Mouse (Mus musculus): Measurements from ENCODE around the gene Med6. TPM values are rescaled to one million over a fixed set of nuclear protein-coding genes. Genes with fewer than 3 reads are reported as not detected.

Gene Med6
- polyA plus RNA-seq, 1 experiment, result 29.3 TPM

- H3K27ac ChIP-seq (ENCODE audit: insufficient read depth, low read length), result no peak overlapping the region
- H3K27me3 ChIP-seq (ENCODE audit: control insufficient read depth, insufficient read depth, low read length), result no peaks in the 10 kb centered on the region
- WGBS, result 21% methylated on average over 5 of the region's 5 CpGs
- H3K4me3 ChIP-seq (replicated peaks; ENCODE audit: insufficient read depth, low read depth, low read length), result no peak overlapping the region
- no peak for TF ChIP-seq POLR2A (IDR thresholded peaks at IDR 0.05; ENCODE audit: borderline replicate concordance, insufficient read depth, low read length)
- TF ChIP-seq CTCF (IDR thresholded peaks at IDR 0.05; ENCODE audit: borderline replicate concordance, insufficient read depth, low read depth, low read length), result no peak
- no peaks in the 10 kb centered on the region for H3K4me1 ChIP-seq (ENCODE audit: control insufficient read depth, insufficient read depth, low read length)
- DNase-seq, result no peak
These were observed 10.4 kb upstream of the Med6 start for GRCm38 (mm10) chr12:81604995-81605784.

GRCm38 (mm10) chr12:81596547-81597262 lies 1.9 kb upstream of the Med6 start:
- H3K27ac ChIP-seq (ENCODE audit: insufficient read depth, low read length), result no peak overlapping the region
- TF ChIP-seq POLR2A (IDR thresholded peaks at IDR 0.05; ENCODE audit: borderline replicate concordance, insufficient read depth, low read length), result no peak
- TF ChIP-seq CTCF (IDR thresholded peaks at IDR 0.05; ENCODE audit: borderline replicate concordance, insufficient read depth, low read depth, low read length), result no peak
- no peak overlapping the region for H3K4me3 ChIP-seq (replicated peaks; ENCODE audit: insufficient read depth, low read depth, low read length)
- WGBS, result 75% methylated on average over 8 of the region's 8 CpGs
- H3K4me1 ChIP-seq (ENCODE audit: control insufficient read depth, insufficient read depth, low read length), result no peaks in the 10 kb centered on the region
- no peaks in the 10 kb centered on the region for H3K27me3 ChIP-seq (ENCODE audit: control insufficient read depth, insufficient read depth, low read length)
- DNase-seq, result no peak

GRCm38 (mm10) chr12:81568374-81568773 lies 26.4 kb downstream of the Med6 start, which contains the start of gene Adam21:
Gene Adam21, minus strand, starts transcription at chr12:81568474.
- no peaks in the 10 kb centered on the region for H3K27me3 ChIP-seq (ENCODE audit: control insufficient read depth, insufficient read depth, low read length)
- DNase-seq, result no peak
- no peak within 1 kb of the TSS for H3K4me3 ChIP-seq (replicated peaks; ENCODE audit: insufficient read depth, low read depth, low read length)
- no peak within 1 kb of the TSS for H3K27ac ChIP-seq (ENCODE audit: insufficient read depth, low read length)
- no peaks in the 10 kb centered on the region for H3K4me1 ChIP-seq (ENCODE audit: control insufficient read depth, insufficient read depth, low read length)
- TF ChIP-seq POLR2A (IDR thresholded peaks at IDR 0.05; ENCODE audit: borderline replicate concordance, insufficient read depth, low read length) (no peak), CTCF (IDR thresholded peaks at IDR 0.05; ENCODE audit: borderline replicate concordance, insufficient read depth, low read depth, low read length) (no peak)
- 90% methylated on average over 1 of the region's 1 CpGs for WGBS

GRCm38 (mm10) chr12:81567931-81568330 lies 26.9 kb downstream of the Med6 start:
- H3K27ac ChIP-seq (ENCODE audit: insufficient read depth, low read length), result no peak overlapping the region
- H3K4me3 ChIP-seq (replicated peaks; ENCODE audit: insufficient read depth, low read depth, low read length), result no peak overlapping the region
- WGBS, result 67% methylated on average over 5 of the region's 5 CpGs
- TF ChIP-seq CTCF (IDR thresholded peaks at IDR 0.05; ENCODE audit: borderline replicate concordance, insufficient read depth, low read depth, low read length), result no peak
- TF ChIP-seq POLR2A (IDR thresholded peaks at IDR 0.05; ENCODE audit: borderline replicate concordance, insufficient read depth, low read length), result no peak
- no peaks in the 10 kb centered on the region for H3K4me1 ChIP-seq (ENCODE audit: control insufficient read depth, insufficient read depth, low read length)
- DNase-seq, result no peak
- no peaks in the 10 kb centered on the region for H3K27me3 ChIP-seq (ENCODE audit: control insufficient read depth, insufficient read depth, low read length)

- no peak for DNase-seq
- Histone ChIP-seq H3K27me3 (ENCODE audit: control insufficient read depth, insufficient read depth, low read length) (no peaks in the 10 kb centered on the region), H3K4me1 (ENCODE audit: control insufficient read depth, insufficient read depth, low read length) (no peaks in the 10 kb centered on the region), H3K4me3 (replicated peaks; ENCODE audit: insufficient read depth, low read depth, low read length) (no peak overlapping the region), H3K27ac (ENCODE audit: insufficient read depth, low read length) (no peak overlapping the region)
- 92% methylated on average over 3 of the region's 3 CpGs for WGBS
- TF ChIP-seq CTCF (IDR thresholded peaks at IDR 0.05; ENCODE audit: borderline replicate concordance, insufficient read depth, low read depth, low read length), result no peak
- no peak for TF ChIP-seq POLR2A (IDR thresholded peaks at IDR 0.05; ENCODE audit: borderline replicate concordance, insufficient read depth, low read length)
These were observed 30.6 kb downstream of the Med6 start for GRCm38 (mm10) chr12:81564173-81564572.

- Histone ChIP-seq H3K4me1 (ENCODE audit: control insufficient read depth, insufficient read depth, low read length) (no peaks in the 10 kb centered on the region), H3K27me3 (ENCODE audit: control insufficient read depth, insufficient read depth, low read length) (no peaks in the 10 kb centered on the region), H3K4me3 (replicated peaks; ENCODE audit: insufficient read depth, low read depth, low read length) (no peak overlapping the region), H3K27ac (ENCODE audit: insufficient read depth, low read length) (no peak overlapping the region)
- DNase-seq, result no peak
- WGBS, result 88% methylated on average over 3 of the region's 3 CpGs
- TF ChIP-seq POLR2A (IDR thresholded peaks at IDR 0.05; ENCODE audit: borderline replicate concordance, insufficient read depth, low read length) (no peak), CTCF (IDR thresholded peaks at IDR 0.05; ENCODE audit: borderline replicate concordance, insufficient read depth, low read depth, low read length) (no peak)
These were observed 45.5 kb downstream of the Med6 start for GRCm38 (mm10) chr12:81549286-81549685.

GRCm38 (mm10) chr12:81547163-81547562 lies 47.6 kb downstream of the Med6 start:
- no peaks in the 10 kb centered on the region for H3K27me3 ChIP-seq (ENCODE audit: control insufficient read depth, insufficient read depth, low read length)
- TF ChIP-seq POLR2A (IDR thresholded peaks at IDR 0.05; ENCODE audit: borderline replicate concordance, insufficient read depth, low read length), result no peak
- TF ChIP-seq CTCF (IDR thresholded peaks at IDR 0.05; ENCODE audit: borderline replicate concordance, insufficient read depth, low read depth, low read length), result no peak
- 72% methylated on average over 4 of the region's 4 CpGs for WGBS
- no peak for DNase-seq
- no peaks in the 10 kb centered on the region for H3K4me1 ChIP-seq (ENCODE audit: control insufficient read depth, insufficient read depth, low read length)
- H3K27ac ChIP-seq (ENCODE audit: insufficient read depth, low read length), result no peak overlapping the region
- H3K4me3 ChIP-seq (replicated peaks; ENCODE audit: insufficient read depth, low read depth, low read length), result no peak overlapping the region

DNA sequence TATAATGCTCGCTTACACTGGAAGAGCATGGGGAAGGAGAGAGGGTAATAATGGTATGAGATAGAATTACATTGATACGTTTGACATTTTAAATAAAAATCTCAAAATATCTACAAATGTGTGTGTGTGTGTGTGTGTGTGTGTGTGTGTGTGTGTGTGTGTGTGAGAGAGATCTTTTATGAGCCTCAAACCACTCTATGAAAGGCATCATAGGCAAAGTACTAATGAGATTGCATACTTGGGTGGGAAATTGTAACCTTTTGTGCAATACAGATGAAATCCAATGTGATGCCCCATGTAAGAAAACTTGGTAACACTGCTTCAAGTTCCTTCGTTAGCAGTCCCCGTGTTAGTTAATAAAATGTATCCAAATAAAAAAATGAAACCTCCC lies 61.8 kb downstream of the Med6 start:
- Histone ChIP-seq H3K4me1 (ENCODE audit: control insufficient read depth, insufficient read depth, low read length) (no peaks in the 10 kb centered on the region), H3K27ac (ENCODE audit: insufficient read depth, low read length) (no peak overlapping the region), H3K4me3 (replicated peaks; ENCODE audit: insufficient read depth, low read depth, low read length) (peak overlapping the region; percentile 85), H3K27me3 (ENCODE audit: control insufficient read depth, insufficient read depth, low read length) (no peaks in the 10 kb centered on the region)
- no peak for DNase-seq
- TF ChIP-seq CTCF (IDR thresholded peaks at IDR 0.05; ENCODE audit: borderline replicate concordance, insufficient read depth, low read depth, low read length), result no peak
- TF ChIP-seq POLR2A (IDR thresholded peaks at IDR 0.05; ENCODE audit: borderline replicate concordance, insufficient read depth, low read length), result no peak
- WGBS, result 29% methylated on average over 4 of the region's 4 CpGs

All from cerebellum, adult 2 months (tissue).